Comparison of ENCODE assay signal across 18 mouse cellular contexts in the genomic region with DNA sequence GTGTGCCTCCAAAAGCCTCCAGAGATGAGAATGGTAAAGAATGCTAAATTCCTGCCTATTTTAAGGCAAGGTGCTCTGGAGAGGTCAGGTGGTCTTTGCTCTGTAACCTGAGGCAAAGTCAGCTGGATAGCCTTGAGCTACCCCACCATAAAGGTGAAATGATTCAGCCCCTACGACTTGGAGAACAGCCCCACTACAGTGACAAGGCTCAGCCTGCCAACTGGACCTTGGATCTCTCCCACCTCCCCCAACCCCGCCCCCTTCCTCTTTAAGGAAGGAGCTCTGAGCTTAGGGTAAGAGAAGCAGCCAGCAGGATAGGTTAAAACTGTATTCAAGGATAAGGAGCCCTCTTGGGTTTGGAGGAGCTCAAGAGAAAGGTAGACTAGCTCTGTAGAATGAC. TPM values are rescaled to one million over a fixed set of nuclear protein-coding genes. Genes with fewer than 3 reads are reported as not detected.
DNase-seq lines count a peak whose midpoint lies in the region; ATAC-seq and TF ChIP-seq lines count a peak whose summit lies in the region.
"Had no signal": no experiment of that assay in that cellular context is flagged by ENCODE, and none has a peak within 500 bp of the region (broad histone marks: within the 10 kb centered on the region; RNA-seq: fewer than 3 reads in every experiment).

No protein-coding gene starts in this region.

- no peak overlapping the region for H3K27ac ChIP-seq in ES-Bruce4 (ENCODE audit: insufficient read depth, low read length)
- no peak overlapping the region for H3K27ac ChIP-seq in intestine, embryonic 15.5 days
- H3K27ac ChIP-seq in liver, embryonic 15.5 days (replicated peaks): peak overlapping the region; percentile 77
- H3K27ac ChIP-seq in midbrain, embryonic 10.5 days (replicated peaks): no peak overlapping the region
- H3K27ac ChIP-seq: heart, embryonic 15.5 days; hindbrain, embryonic 10.5 days; limb, embryonic 12.5 days; lung, embryonic 15.5 days had no signal

- H3K9ac ChIP-seq in ES-Bruce4 (ENCODE audit: low read depth, poor library complexity, severe bottlenecking): no peak overlapping the region; the same call in 1 of the 2 replicates
- H3K9ac ChIP-seq in intestine, embryonic 15.5 days: no peak overlapping the region
- H3K9ac ChIP-seq in liver, embryonic 15.5 days: peak overlapping the region; percentile 26; the same call in 1 of the 2 replicates
- H3K9ac ChIP-seq: heart, embryonic 15.5 days; limb, embryonic 12.5 days; lung, embryonic 15.5 days had no signal

- peak; percentile 66 for DNase-seq in ES-CJ7 (ENCODE audit: low read depth, low spot score)
- DNase-seq in midbrain, embryonic 10.5 days (ENCODE audit: low spot score): no peak
- no peak for DNase-seq in adrenal gland, adult (ENCODE audit: inconsistent age in 2 of 2, low spot score in 1 of 2)
- no peak for DNase-seq in T-cell, adult 2 months (ENCODE audit: low spot score)
- DNase-seq: adrenal gland, postnatal 36 days; cerebellum, postnatal 10 days; embryo, embryonic 11 days; heart, adult 18-20 months; thymus, adult 18-20 months had no signal

- no peaks in the 10 kb centered on the region; the same call in 1 of the 2 replicates for H3K36me3 ChIP-seq in ES-Bruce4 (ENCODE audit: control insufficient read depth, insufficient read depth, low read length, poor library complexity, severe bottlenecking)
- H3K36me3 ChIP-seq in intestine, embryonic 15.5 days: no peaks in the 10 kb centered on the region
- H3K36me3 ChIP-seq in liver, embryonic 15.5 days (replicated peaks): peaks cover 6% of the 10 kb centered on the region; the same call in 1 of the 2 replicates
- H3K36me3 ChIP-seq in midbrain, embryonic 10.5 days: no peaks in the 10 kb centered on the region
- H3K36me3 ChIP-seq: heart, embryonic 15.5 days; hindbrain, embryonic 10.5 days; limb, embryonic 12.5 days; lung, embryonic 15.5 days had no signal

- H3K4me1 ChIP-seq in ES-Bruce4 (ENCODE audit: control insufficient read depth, insufficient read depth, low read length): peaks cover 3% of the 10 kb centered on the region
- H3K4me1 ChIP-seq in intestine, embryonic 15.5 days (replicated peaks): 0 out of 2 replicates have a peak, but pooled peaks cover 4% of the 10 kb centered on the region
- H3K4me1 ChIP-seq in liver, embryonic 15.5 days (replicated peaks): peaks cover 85% of the 10 kb centered on the region
- no peaks in the 10 kb centered on the region for H3K4me1 ChIP-seq in midbrain, embryonic 10.5 days
- H3K4me1 ChIP-seq: lung, embryonic 15.5 days had no signal

- H3K4me2 ChIP-seq in intestine, embryonic 15.5 days (replicated peaks): no peak overlapping the region
- H3K4me2 ChIP-seq in liver, embryonic 15.5 days: peak overlapping the region; percentile 56
- H3K4me2 ChIP-seq: heart, embryonic 15.5 days; limb, embryonic 12.5 days; lung, embryonic 15.5 days had no signal

- H3K4me3 ChIP-seq in ES-Bruce4 (ENCODE audit: low read depth, low read length): no peak overlapping the region
- H3K4me3 ChIP-seq in intestine, embryonic 15.5 days (replicated peaks): no peak overlapping the region
- no peak overlapping the region for H3K4me3 ChIP-seq in liver, embryonic 15.5 days (replicated peaks)
- H3K4me3 ChIP-seq in midbrain, embryonic 10.5 days: no peak overlapping the region
- H3K4me3 ChIP-seq: heart, embryonic 15.5 days; hindbrain, embryonic 10.5 days; limb, embryonic 12.5 days; lung, embryonic 15.5 days had no signal

- H3K27me3 ChIP-seq in ES-Bruce4 (ENCODE audit: control insufficient read depth, insufficient read depth, low read length, poor library complexity, severe bottlenecking): no peaks in the 10 kb centered on the region
- H3K27me3 ChIP-seq in intestine, embryonic 15.5 days (replicated peaks): no peaks in the 10 kb centered on the region
- H3K27me3 ChIP-seq in liver, embryonic 15.5 days: no peaks in the 10 kb centered on the region
- H3K27me3 ChIP-seq in midbrain, embryonic 10.5 days (ENCODE audit: low read depth, poor library complexity, severe bottlenecking): no peaks in the 10 kb centered on the region
- H3K27me3 ChIP-seq: heart, embryonic 15.5 days; limb, embryonic 12.5 days; lung, embryonic 15.5 days had no signal

- TF ChIP-seq CTCF in ES-Bruce4 (IDR thresholded peaks at IDR 0.05; ENCODE audit: low read depth, low read length): no peak

- TF ChIP-seq EP300 in ES-Bruce4 (IDR thresholded peaks at IDR 0.05; ENCODE audit: insufficient read depth, low read depth, low read length): peak; percentile 45; the same call in 1 of the 2 replicates

- 36% methylated on average over 2 of the region's 2 CpGs for WGBS in intestine, embryonic 15.5 days
- 28% methylated on average over 2 of the region's 2 CpGs for WGBS in liver, embryonic 15.5 days (ENCODE audit: insufficient replicate concordance)
- WGBS in midbrain, embryonic 10.5 days: 45% methylated on average over 2 of the region's 2 CpGs

- H3K9me3 ChIP-seq in ES-Bruce4 (replicated peaks; ENCODE audit: control insufficient read depth, insufficient read depth, low read length, poor library complexity, severe bottlenecking): no peaks in the 10 kb centered on the region
- H3K9me3 ChIP-seq in intestine, embryonic 15.5 days: no peaks in the 10 kb centered on the region
- no peaks in the 10 kb centered on the region for H3K9me3 ChIP-seq in liver, embryonic 15.5 days (replicated peaks)
- H3K9me3 ChIP-seq in midbrain, embryonic 10.5 days (replicated peaks): no peaks in the 10 kb centered on the region
- H3K9me3 ChIP-seq: heart, embryonic 15.5 days; hindbrain, embryonic 10.5 days; limb, embryonic 12.5 days; lung, embryonic 15.5 days had no signal

- ATAC-seq in intestine, embryonic 15.5 days: peak; percentile 73
- ATAC-seq in liver, embryonic 15.5 days (ENCODE audit: insufficient read depth): peak; percentile 29; the same call in 1 of the 2 replicates
- ATAC-seq: forebrain, embryonic 16.5 days; midbrain, embryonic 16.5 days had no signal

- no peak for TF ChIP-seq POLR2A in ES-Bruce4 (IDR thresholded peaks at IDR 0.05; ENCODE audit: insufficient read depth, low read length)

RNA-seq across cellular contexts. Expression of gene Clcn3, which starts 14.0 kb away (rescaled TPM):
- 75.6 and 77.9 TPM in 2 replicates for polyA plus RNA-seq in ES-Bruce4 (2011; ENCODE audit: insufficient read depth, insufficient read length, low read depth, missing spikeins)
- polyA plus RNA-seq in intestine, embryonic 15.5 days (2015; fragmentation: Nextera tagmentation; extraction: Ambion mirVana): 30.0 and 30.1 TPM in 2 replicates
- 37.5 and 40.0 TPM in 2 replicates for polyA plus RNA-seq in liver, embryonic 15.5 days (2015; fragmentation: Nextera tagmentation; extraction: Ambion mirVana)
- 29.1 and 32.6 TPM in 2 replicates for polyA plus RNA-seq in midbrain, embryonic 10.5 days (2016; fragmentation: Nextera tagmentation; extraction: Ambion mirVana)

RNA-seq across cellular contexts. Expression of gene Nek1, which starts 23.9 kb away (rescaled TPM):
- 31.5 and 33.5 TPM in 2 replicates for polyA plus RNA-seq in ES-Bruce4 (2011; ENCODE audit: insufficient read depth, insufficient read length, low read depth, missing spikeins)
- polyA plus RNA-seq in intestine, embryonic 15.5 days (2015; fragmentation: Nextera tagmentation; extraction: Ambion mirVana): 16.6 and 17.4 TPM in 2 replicates
- polyA plus RNA-seq in liver, embryonic 15.5 days (2015; fragmentation: Nextera tagmentation; extraction: Ambion mirVana): 6.9 and 7.1 TPM in 2 replicates
- 20.7 and 22.7 TPM in 2 replicates for polyA plus RNA-seq in midbrain, embryonic 10.5 days (2016; fragmentation: Nextera tagmentation; extraction: Ambion mirVana)
